Mouse (Mus musculus) urinary bladder, postnatal 10 days (tissue): ENCODE results near the gene Disp3.

Experiments
- DNase-seq: peaks from one replicate; pipeline ENCODE4 v3.0.0; 2022; ENCODE audit warnings: low spot score

Gene Disp3

GRCm38 (mm10) chr4:148215264-148215900 is 72.4 kb downstream of the Disp3 start:
- no peak for DNase-seq

- no peak for DNase-seq
Observed at GRCm38 (mm10) chr4:148214460-148215136, 73.2 kb downstream of the Disp3 start.

GRCm38 (mm10) chr4:148204873-148205232 is 82.9 kb downstream of the Disp3 start:
- DNase-seq: no peak

- no peak for DNase-seq
Observed at GRCm38 (mm10) chr4:148204061-148204872, 83.5 kb downstream of the Disp3 start.

- no peak for DNase-seq
Observed at GRCm38 (mm10) chr4:148203557-148203956, 84.2 kb downstream of the Disp3 start.

- DNase-seq: no peak
Observed at GRCm38 (mm10) chr4:148198721-148199120, 89.0 kb downstream of the Disp3 start.

GRCm38 (mm10) chr4:148194400-148194799 is 93.4 kb downstream of the Disp3 start:
- DNase-seq: no peak

GRCm38 (mm10) chr4:148192707-148193245 is 95.0 kb downstream of the Disp3 start:
- no peak for DNase-seq
